Mouse (Mus musculus) ES-E14 (cell line): Measurements from ENCODE around the gene Thrap3. TPM values are rescaled to one million over a fixed set of nuclear protein-coding genes. Genes with fewer than 3 reads are reported as not detected.
"Not testable (repeated sequence)": the region's sequence is repeated elsewhere in the genome, so short reads cannot be mapped to it uniquely, and the experiment has no call there.

Source experiments
- DNase-seq: peaks from one replicate; pipeline ENCODE4 v3.0.0-alpha.2; 2013; ENCODE audit warnings: low read depth, low spot score
- H3K27ac ChIP-seq: 2 replicates; pipeline ENCODE4 v1.5.1; 2012; ENCODE audit warnings: low read depth, mild to moderate bottlenecking, low read length, moderate library complexity, mixed read lengths; ENCODE audit not compliant: poor library complexity, insufficient read depth, severe bottlenecking
- H3K36me3 ChIP-seq: 2 replicates; pipeline ENCODE4 v1.6.1; 2012; ENCODE audit warnings: mild to moderate bottlenecking, low read length, moderate library complexity, mixed read lengths; ENCODE audit not compliant: control insufficient read depth, poor library complexity, insufficient read depth, severe bottlenecking
- H3K4me1 ChIP-seq, 2 experiments: fragments of 150-350 bp in 1 of 2; sonication (generic) in 1 of 2; 2 replicates each; pipeline ENCODE4 v1.6.1; 2012; ENCODE audit warnings: low read length in 2 of 2, mild to moderate bottlenecking in 1 of 2, mixed read lengths in 1 of 2; ENCODE audit not compliant: control insufficient read depth in 2 of 2, insufficient read depth in 2 of 2, poor library complexity in 1 of 2
- H3K4me3 ChIP-seq, 2 experiments: fragments of 150-350 bp in 1 of 2; sonication (generic) in 1 of 2; 2 replicates each; pipeline ENCODE4 v1.5.1; 2012; ENCODE audit warnings: low read length in 2 of 2, low read depth in 1 of 2, mild to moderate bottlenecking in 1 of 2, mixed read lengths in 1 of 2; ENCODE audit not compliant: insufficient read depth in 1 of 2, poor library complexity in 1 of 2, severe bottlenecking in 1 of 2
- H3K9ac ChIP-seq: 2 replicates; pipeline ENCODE4 v1.6.1; 2012; ENCODE audit warnings: low read depth, mild to moderate bottlenecking, low read length, mixed read lengths; ENCODE audit not compliant: poor library complexity, insufficient read depth, severe bottlenecking
- H3K9me3 ChIP-seq: fragments of 150-350 bp; sonication (generic); 2 replicates; pipeline ENCODE4 v1.6.1; 2012; ENCODE audit warnings: low read depth, mild to moderate bottlenecking, low read length; ENCODE audit not compliant: control insufficient read depth, insufficient read depth
- CHD2 ChIP-seq: IDR thresholded peaks from 2 replicates; pipeline ENCODE4 v1.6.1; 2014; ENCODE audit warnings: mild to moderate bottlenecking, low read depth, low read length, inconsistent platforms
- HCFC1 ChIP-seq: IDR thresholded peaks from 2 replicates; pipeline ENCODE4 v1.6.1; 2012; ENCODE audit warnings: low read length, inconsistent platforms, borderline replicate concordance; ENCODE audit not compliant: insufficient read depth
- MAFK ChIP-seq: IDR thresholded peaks from 2 replicates; pipeline ENCODE4 v1.6.1; 2014; ENCODE audit warnings: mild to moderate bottlenecking, low read depth, low read length, inconsistent platforms; ENCODE audit not compliant: insufficient read depth
- ZC3H11A ChIP-seq: IDR thresholded peaks from 2 replicates; pipeline ENCODE4 v1.6.1; 2012; ENCODE audit warnings: low read depth, mild to moderate bottlenecking, inconsistent platforms, low read length, borderline replicate concordance
- ZNF384 ChIP-seq: IDR thresholded peaks from 2 replicates; pipeline ENCODE4 v1.6.1; 2012; ENCODE audit warnings: low read depth, low read length, inconsistent platforms
- in situ Hi-C, 2 experiments: fragments of 600-800 bp; cut with MboI; formaldehyde crosslinking; loops; one replicate each; pipeline ENCODE4 v1.15.1; 2025; ENCODE audit warnings: low sequenced_read_pairs in 2 of 2, inconsistent platforms in 1 of 2; ENCODE audit not compliant: unreplicated experiment in 2 of 2
- total RNA-seq: library from RNA; depleted of rRNA; stranded (reverse); fragments of 300-350 nt; gene quantifications from 2 replicates; pipeline ENCODE4 v1.2.3, GENCODE M21; 2012

The Thrap3 gene
- total RNA-seq, 1 experiment: 211 TPM

DNA sequence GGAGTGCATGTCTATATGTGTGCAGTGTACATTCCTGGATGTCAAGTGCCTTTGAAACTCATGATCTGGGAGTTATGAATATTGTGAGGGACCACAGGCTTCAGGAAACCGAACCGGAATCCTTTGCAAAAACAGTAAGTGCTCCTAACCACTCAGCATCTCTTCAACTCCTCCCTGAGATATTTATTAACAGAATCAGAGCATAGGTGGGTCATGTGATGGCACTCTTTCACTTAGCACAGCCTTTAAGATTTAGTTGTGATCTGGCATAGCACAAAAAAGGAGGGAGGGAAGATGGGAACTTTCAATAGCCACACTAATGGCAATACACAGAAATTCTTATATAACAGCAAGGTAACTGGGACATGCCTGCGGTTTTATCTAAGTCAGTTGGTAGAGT, 15.5 kb downstream of the Thrap3 start:
- no peak overlapping the region for H3K9ac ChIP-seq
- no peak for DNase-seq
- peaks cover 13% of the 10 kb centered on the region for H3K36me3 ChIP-seq
- no peak overlapping the region for H3K27ac ChIP-seq
- in situ Hi-C loops: no loop called here
- peaks cover 0 to 1% of the 10 kb centered on the region in 2 experiments; a peak in 1 of 4 replicates for H3K4me1 ChIP-seq
- TF ChIP-seq MAFK (no peak), ZC3H11A (no peak), CHD2 (no peak), HCFC1 (no peak), ZNF384 (no peak)
- no peaks in the 10 kb centered on the region for H3K9me3 ChIP-seq
- no peak overlapping the region for H3K4me3 ChIP-seq

DNA sequence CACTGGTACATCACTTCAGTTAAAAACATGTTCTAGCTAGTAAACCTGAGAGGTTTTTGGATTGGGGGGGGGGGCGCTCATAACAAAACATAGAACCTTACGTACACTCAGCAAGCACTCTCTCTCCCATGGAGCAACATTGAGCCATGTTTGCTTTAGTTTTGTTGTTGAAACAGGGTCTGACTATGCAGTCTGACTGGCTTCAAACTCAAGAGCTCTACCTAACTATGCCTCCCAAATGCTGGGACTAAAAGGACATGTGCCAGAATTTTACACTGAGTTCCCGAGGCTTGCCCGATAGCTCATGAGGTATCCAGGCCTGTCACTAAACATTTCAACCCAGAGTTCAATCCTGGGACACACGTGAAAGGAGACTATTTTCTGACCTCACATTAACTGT, 19.5 kb downstream of the Thrap3 start:
- Histone ChIP-seq H3K27ac (no peak overlapping the region), H3K9ac (no peak overlapping the region), H3K9me3 (no peaks in the 10 kb centered on the region), H3K4me3 (no peak overlapping the region), H3K36me3 (peaks cover 31% of the 10 kb centered on the region), H3K4me1 (peaks cover 2 to 6% of the 10 kb centered on the region in 2 experiments; a peak in 2 of 4 replicates)
- in situ Hi-C loops: no loop called here
- TF ChIP-seq MAFK (no peak), CHD2 (no peak), ZNF384 (no peak), ZC3H11A (no peak), HCFC1 (no peak)
- no peak for DNase-seq

DNA sequence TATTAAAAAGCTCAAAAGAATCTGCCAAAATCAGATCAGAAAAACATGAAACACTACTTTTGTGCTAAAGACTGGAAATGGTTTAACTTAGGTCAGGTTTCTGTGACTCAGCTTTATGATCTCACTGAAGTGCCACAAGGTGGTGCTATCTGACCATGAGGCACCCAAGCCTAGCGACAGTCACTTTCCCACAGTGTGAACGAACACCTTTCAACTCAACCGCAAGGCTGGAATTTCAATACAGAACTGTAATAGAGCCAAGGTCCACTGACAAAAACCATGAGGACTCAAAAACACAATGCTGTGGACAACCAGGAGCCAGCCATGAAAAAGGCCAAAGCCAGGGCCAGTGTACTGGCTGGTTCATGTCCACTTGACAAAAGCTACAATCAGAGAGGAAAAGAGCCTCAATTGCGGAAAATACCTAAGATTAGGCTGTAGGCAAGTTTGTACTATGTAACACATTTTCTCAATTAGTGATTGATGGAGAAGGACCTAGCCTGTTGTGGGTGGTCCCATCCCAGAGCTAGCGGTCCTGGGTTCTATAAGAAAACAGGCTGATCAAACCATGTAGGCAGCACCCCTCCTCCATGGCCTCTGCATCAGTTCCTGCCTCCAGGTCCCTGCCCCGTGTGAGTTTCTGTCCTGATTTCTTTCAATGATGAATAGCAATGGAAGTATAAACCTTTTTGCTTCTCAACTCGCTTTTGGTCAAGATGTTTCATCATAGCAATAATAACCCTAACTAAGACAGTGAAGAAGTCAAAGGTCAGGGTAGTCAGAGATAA, 21.2 kb downstream of the Thrap3 start:
- no peak overlapping the region; the same call in 1 of the 2 replicates for H3K9ac ChIP-seq
- peak; percentile 83 for TF ChIP-seq MAFK
- TF ChIP-seq ZC3H11A: 0 out of 2 replicates have a peak, but pooled peaks have one; percentile 5
- TF ChIP-seq ZNF384: no peak
- peak; percentile 43 for DNase-seq
- H3K4me1 ChIP-seq: peaks cover 2 to 10% of the 10 kb centered on the region in 2 experiments; a peak in 2 of 4 replicates
- in situ Hi-C loops: no loop called here
- H3K9me3 ChIP-seq: no peaks in the 10 kb centered on the region
- peaks cover 45% of the 10 kb centered on the region for H3K36me3 ChIP-seq
- no peak overlapping the region for H3K4me3 ChIP-seq
- no peak overlapping the region for H3K27ac ChIP-seq

DNA sequence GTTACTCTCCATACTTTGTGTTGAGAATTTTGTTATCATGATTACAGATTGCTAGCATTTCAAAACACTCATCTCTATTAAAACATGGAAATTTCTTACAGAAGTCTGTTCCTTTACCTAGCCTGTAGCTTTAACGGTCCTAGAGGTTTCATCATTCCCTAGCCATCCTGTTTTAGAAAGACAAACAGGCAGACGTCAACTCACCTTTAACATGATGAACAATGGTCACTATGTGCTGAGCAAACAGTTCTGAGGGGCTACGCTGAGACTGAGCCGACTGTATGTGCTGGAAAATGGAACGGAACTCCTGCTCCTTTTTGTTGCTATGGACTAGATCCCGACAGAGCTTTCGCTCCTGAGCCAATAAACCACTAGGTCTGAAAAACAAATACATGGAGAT, 26.6 kb downstream of the Thrap3 start:
- H3K36me3 ChIP-seq: peaks cover 47% of the 10 kb centered on the region
- H3K4me1 ChIP-seq, H3K9me3 ChIP-seq, DNase-seq, H3K4me3 ChIP-seq, H3K9ac ChIP-seq, in situ Hi-C loops, H3K27ac ChIP-seq: not testable (repeated sequence)

DNA sequence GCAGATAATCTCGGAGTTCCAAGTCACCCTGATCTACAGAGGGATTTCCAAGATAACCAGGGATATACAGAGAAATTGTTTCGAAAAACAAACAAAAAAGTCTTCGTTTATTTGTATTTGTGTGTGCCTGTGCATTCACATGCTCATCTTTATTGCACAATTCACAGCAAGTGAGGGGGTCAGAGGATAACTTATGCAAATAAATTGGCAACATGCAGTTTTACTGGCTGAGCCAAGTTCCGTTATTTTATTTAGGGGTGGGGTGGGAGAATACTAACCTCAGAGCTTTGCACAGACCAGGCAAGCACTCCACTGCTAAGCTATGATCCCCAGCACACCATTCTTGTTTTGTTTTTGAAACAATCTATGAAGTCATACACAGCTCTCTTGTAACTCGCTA, 28.8 kb downstream of the Thrap3 start:
- Histone ChIP-seq H3K9me3 (no peaks in the 10 kb centered on the region), H3K27ac (no peak overlapping the region), H3K4me1 (peaks cover 1 to 4% of the 10 kb centered on the region in 2 experiments; a peak in 1 of 4 replicates), H3K9ac (no peak overlapping the region), H3K4me3 (no peak overlapping the region), H3K36me3 (peaks cover 45% of the 10 kb centered on the region)
- in situ Hi-C loops: no loop called here
- TF ChIP-seq CHD2: no peak
- TF ChIP-seq HCFC1: no peak
- no peak for TF ChIP-seq ZC3H11A
- no peak for TF ChIP-seq MAFK
- TF ChIP-seq ZNF384: no peak
- DNase-seq: no peak

DNA sequence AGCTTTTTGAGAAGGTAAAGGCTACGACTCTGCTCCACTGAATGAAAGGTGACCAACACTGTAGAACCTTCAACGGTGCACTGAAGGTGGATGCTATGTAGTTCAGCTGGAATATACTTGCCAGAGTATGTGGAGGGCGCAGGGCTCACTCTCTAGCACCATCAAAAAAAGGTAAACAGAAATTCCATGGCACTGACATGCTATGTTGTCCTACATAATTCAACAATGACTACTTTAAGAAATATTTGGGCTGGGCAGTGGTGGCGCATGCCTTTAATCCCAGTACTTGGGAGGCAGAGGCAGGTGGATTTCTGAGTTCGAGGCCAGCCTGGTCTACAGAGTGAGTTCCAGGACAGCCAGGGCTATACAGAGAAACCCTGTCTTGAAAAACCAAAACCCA, 31.8 kb downstream of the Thrap3 start:
- H3K9me3 ChIP-seq, H3K4me1 ChIP-seq, H3K4me3 ChIP-seq, H3K9ac ChIP-seq, in situ Hi-C loops, H3K27ac ChIP-seq, DNase-seq: not testable (repeated sequence)
- peaks cover 45% of the 10 kb centered on the region for H3K36me3 ChIP-seq
